Mouse (Mus musculus): ENCODE measurements at regions not wholly inside any gene's neighbourhood (a gene's known extent, or its start where the extent isn't known, plus 50 kb on each side); places are given as distances from the start of the nearest gene placed in this dataset.
"Not testable (repeated sequence)": the region's sequence is repeated elsewhere in the genome, so short reads cannot be mapped to it uniquely, and the experiment has no call there.

DNA sequence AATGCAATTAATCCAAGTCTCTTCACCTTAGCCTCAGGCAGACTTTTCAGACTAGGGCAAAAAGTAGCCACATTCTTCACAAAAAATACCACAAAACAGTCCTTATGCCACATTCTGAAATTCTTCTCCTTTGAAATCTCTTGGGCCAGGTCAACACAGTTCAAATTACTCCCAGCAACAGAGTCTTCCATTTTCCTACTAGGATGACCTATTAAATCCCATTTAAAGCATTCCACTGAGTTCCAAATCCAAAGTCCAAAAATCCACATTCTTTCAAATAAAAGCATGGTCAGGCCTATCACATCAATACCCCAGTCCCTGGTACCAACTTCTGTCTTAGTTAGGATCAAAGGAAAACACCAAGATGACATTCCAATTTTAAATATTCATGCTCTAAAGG lies 721.4 kb downstream of the Rapgef2 start:
- TF ChIP-seq CTCF (IDR thresholded peaks at IDR 0.05; ENCODE audit: control insufficient read depth, insufficient read depth, insufficient replicate concordance, low read depth, low read length); POLR2A (IDR thresholded peaks at IDR 0.05; ENCODE audit: control insufficient read depth, low read depth, low read length): not testable (repeated sequence)

All from testis, adult 2 months (tissue).